Mouse (Mus musculus) forebrain, postnatal 0 days (tissue): ENCODE results near the gene Lrrc32. TPM values are rescaled to one million over a fixed set of nuclear protein-coding genes. Genes with fewer than 3 reads are reported as not detected.

ENCODE experiments used
- ATAC-seq: fragments of 200-750 bp; cut with Nextera tagmentation; 2 replicates; pipeline ENCODE4 v1.8.0; 2017; ENCODE audit warnings: mild to moderate bottlenecking, moderate library complexity
- DNase-seq: peaks from one replicate; pipeline ENCODE4 v3.0.0-alpha.2; 2015
- H3K27ac ChIP-seq: fragments of 300-500 bp; sonication (generic); 2 replicates; pipeline ENCODE4 v1.5.1; 2014; ENCODE audit warnings: low read depth, mild to moderate bottlenecking, antibody characterized with exemption, low read length, moderate library complexity, mixed read lengths
- H3K27me3 ChIP-seq: fragments of 300-500 bp; sonication (generic); 2 replicates; pipeline ENCODE4 v1.6.1; 2014; ENCODE audit warnings: mild to moderate bottlenecking, low read length, mixed read lengths; ENCODE audit not compliant: insufficient read depth
- H3K36me3 ChIP-seq: fragments of 300-500 bp; sonication (generic); 2 replicates; pipeline ENCODE4 v1.6.1; 2014; ENCODE audit warnings: mild to moderate bottlenecking, moderate library complexity; ENCODE audit not compliant: insufficient read depth
- H3K4me1 ChIP-seq: fragments of 300-500 bp; sonication (generic); 2 replicates; pipeline ENCODE4 v1.6.1; 2014; ENCODE audit warnings: antibody characterized with exemption; ENCODE audit not compliant: insufficient read depth
- H3K4me2 ChIP-seq: fragments of 300-500 bp; sonication (generic); 2 replicates; pipeline ENCODE4 v1.6.1; 2014; ENCODE audit warnings: low read depth, mild to moderate bottlenecking, moderate library complexity
- H3K4me3 ChIP-seq: fragments of 300-500 bp; sonication (generic); 2 replicates; pipeline ENCODE4 v1.5.1; 2014; ENCODE audit warnings: low read depth, low read length, mixed read lengths
- H3K9ac ChIP-seq: fragments of 300-500 bp; sonication (generic); 2 replicates; pipeline ENCODE4 v1.6.1; 2014; ENCODE audit warnings: mild to moderate bottlenecking
- H3K9me3 ChIP-seq: fragments of 300-500 bp; sonication (generic); 2 replicates; pipeline ENCODE4 v1.6.1; 2016; ENCODE audit warnings: low read length
- CTCF ChIP-seq: sonication (generic); IDR thresholded peaks from 2 replicates; pipeline ENCODE4 v1.5.1; 2016; ENCODE audit warnings: antibody characterized with exemption, control low read depth, low read depth
- WGBS: fragments of 180-500 bp; shearing (Covaris S2); extraction: QIAGEN DNeasy Blood & Tissue Kit; methylation state at CpG from one replicate; pipeline ENCODE4 v1.1.7; 2014; 5-methylcytosine and 5-hydroxymethylcytosine counted together
- polyA plus RNA-seq: library from polyadenylated mRNA; unstranded; fragments of >200 nt; fragmentation: Nextera tagmentation; extraction: Ambion mirVana; gene quantifications from 2 replicates; pipeline ENCODE4 v1.2.1, GENCODE M21; 2015
- total RNA-seq: library from RNA; depleted of rRNA; stranded (reverse); fragments of >200 nt; gene quantifications from 2 replicates; pipeline ENCODE4 v1.2.3, GENCODE M21; 2014

Lrrc32 gene
- total and polyA plus RNA-seq, 2 experiments from 2014 or later = 4.2 to 6.0 TPM

GRCm38 (mm10) chr7:98510961-98511958, 22.2 kb downstream of the Lrrc32 start:
- DNase-seq (no peak), ATAC-seq (0 out of 2 replicates have a peak, but pooled peaks have one; percentile 8)
- 64% methylated on average over 15 of the region's 15 CpGs for WGBS
- Histone ChIP-seq H3K4me2 (no peak overlapping the region), H3K27me3 (no peaks in the 10 kb centered on the region), H3K9me3 (no peaks in the 10 kb centered on the region), H3K4me3 (no peak overlapping the region), H3K27ac (no peak overlapping the region), H3K9ac (no peak overlapping the region), H3K4me1 (no peaks in the 10 kb centered on the region), H3K36me3 (no peaks in the 10 kb centered on the region)
- no peak for TF ChIP-seq CTCF

- no peak for TF ChIP-seq CTCF
- Histone ChIP-seq H3K4me1 (no peaks in the 10 kb centered on the region), H3K27ac (no peak overlapping the region), H3K9ac (no peak overlapping the region), H3K27me3 (no peaks in the 10 kb centered on the region), H3K36me3 (no peaks in the 10 kb centered on the region), H3K4me2 (no peak overlapping the region), H3K4me3 (no peak overlapping the region), H3K9me3 (no peaks in the 10 kb centered on the region)
- DNase-seq = no peak
- WGBS = 60% methylated on average over 3 of the region's 3 CpGs
- no peak for ATAC-seq
Measured at GRCm38 (mm10) chr7:98513251-98513650, 24.2 kb downstream of the Lrrc32 start.

GRCm38 (mm10) chr7:98522576-98522975, 33.5 kb downstream of the Lrrc32 start:
- Histone ChIP-seq H3K4me1 (peaks cover 4% of the 10 kb centered on the region; the same call in 1 of the 2 replicates), H3K36me3 (no peaks in the 10 kb centered on the region), H3K27ac (no peak overlapping the region), H3K27me3 (no peaks in the 10 kb centered on the region), H3K4me2 (no peak overlapping the region), H3K9ac (no peak overlapping the region), H3K4me3 (no peak overlapping the region), H3K9me3 (no peaks in the 10 kb centered on the region)
- ATAC-seq = no peak
- no peak for TF ChIP-seq CTCF
- WGBS = 62% methylated on average over 5 of the region's 5 CpGs
- no peak for DNase-seq

GRCm38 (mm10) chr7:98523070-98523812, 34.2 kb downstream of the Lrrc32 start:
- DNase-seq (peak; percentile 29), ATAC-seq (peak; percentile 32)
- no peak overlapping the region for H3K9ac ChIP-seq
- TF ChIP-seq CTCF = no peak
- H3K4me1 ChIP-seq = peaks cover 4% of the 10 kb centered on the region; the same call in 1 of the 2 replicates
- H3K27me3 ChIP-seq = no peaks in the 10 kb centered on the region
- no peak overlapping the region for H3K4me3 ChIP-seq
- no peak overlapping the region for H3K4me2 ChIP-seq
- H3K9me3 ChIP-seq = no peaks in the 10 kb centered on the region
- peak overlapping the region; percentile 35; the same call in 1 of the 2 replicates for H3K27ac ChIP-seq
- 62% methylated on average over 8 of the region's 8 CpGs for WGBS
- no peaks in the 10 kb centered on the region for H3K36me3 ChIP-seq

- no peak for TF ChIP-seq CTCF
- H3K9me3 ChIP-seq = no peaks in the 10 kb centered on the region
- H3K4me2 ChIP-seq = no peak overlapping the region
- ATAC-seq (peak; percentile 59), DNase-seq (peak; percentile 73)
- H3K27me3 ChIP-seq = no peaks in the 10 kb centered on the region
- H3K27ac ChIP-seq = peak overlapping the region; percentile 35; the same call in 1 of the 2 replicates
- WGBS = 4% methylated on average over 7 of the region's 7 CpGs
- peaks cover 4% of the 10 kb centered on the region; the same call in 1 of the 2 replicates for H3K4me1 ChIP-seq
- no peak overlapping the region for H3K9ac ChIP-seq
- H3K4me3 ChIP-seq = no peak overlapping the region
- H3K36me3 ChIP-seq = no peaks in the 10 kb centered on the region
Measured at GRCm38 (mm10) chr7:98523813-98524361, 34.8 kb downstream of the Lrrc32 start.

GRCm38 (mm10) chr7:98524401-98524800, 35.3 kb downstream of the Lrrc32 start:
- Histone ChIP-seq H3K36me3 (no peaks in the 10 kb centered on the region), H3K4me2 (no peak overlapping the region), H3K27ac (peak overlapping the region; percentile 35; the same call in 1 of the 2 replicates), H3K4me1 (peaks cover 4% of the 10 kb centered on the region; the same call in 1 of the 2 replicates), H3K27me3 (no peaks in the 10 kb centered on the region), H3K4me3 (no peak overlapping the region), H3K9me3 (no peaks in the 10 kb centered on the region), H3K9ac (no peak overlapping the region)
- peak; percentile 17 for DNase-seq
- ATAC-seq = no peak
- WGBS = 29% methylated on average over 6 of the region's 6 CpGs
- no peak for TF ChIP-seq CTCF
